Mouse (Mus musculus) embryonic facial prominence, embryonic 10.5 days (tissue): Measurements from ENCODE around the gene Pramel6. TPM values are rescaled to one million over a fixed set of nuclear protein-coding genes. Genes with fewer than 3 reads are reported as not detected.

Source experiments
- DNase-seq: peaks from one replicate; pipeline ENCODE4 v3.0.0-alpha.2; 2017; ENCODE audit warnings: low spot score
- H3K27ac ChIP-seq: fragments of 300-500 bp; sonication (generic); replicated peaks from 2 replicates; pipeline ENCODE4 v1.5.1; 2016; ENCODE audit warnings: mild to moderate bottlenecking
- H3K27me3 ChIP-seq: fragments of 300-500 bp; sonication (generic); replicated peaks from 2 replicates; pipeline ENCODE4 v1.6.1; 2016; ENCODE audit warnings: low read depth, mild to moderate bottlenecking; ENCODE audit not compliant: poor library complexity, severe bottlenecking
- H3K36me3 ChIP-seq: fragments of 300-500 bp; sonication (generic); replicated peaks from 2 replicates; pipeline ENCODE4 v1.6.1; 2016; ENCODE audit warnings: mild to moderate bottlenecking, moderate library complexity
- H3K4me1 ChIP-seq: fragments of 300-500 bp; sonication (generic); 2 replicates; pipeline ENCODE4 v1.6.1; 2016
- H3K4me3 ChIP-seq: fragments of 300-500 bp; sonication (generic); 2 replicates; pipeline ENCODE4 v1.5.1; 2016; ENCODE audit warnings: mild to moderate bottlenecking, moderate library complexity
- H3K9me3 ChIP-seq: fragments of 300-500 bp; sonication (generic); 2 replicates; pipeline ENCODE4 v1.6.1; 2016; ENCODE audit warnings: mild to moderate bottlenecking
- WGBS: fragments of 180-500 bp; shearing (Covaris S2); methylation state at CpG from one replicate; pipeline ENCODE4 v1.1.7; 2016; 5-methylcytosine and 5-hydroxymethylcytosine counted together
- polyA plus RNA-seq: library from polyadenylated mRNA; unstranded; fragments of >200 nt; fragmentation: Nextera tagmentation; extraction: Ambion mirVana; gene quantifications from 2 replicates; pipeline ENCODE4 v1.2.1, GENCODE M21; 2016

Pramel6 gene
- polyA plus RNA-seq, 1 experiment from 2014 or later = not detected

- WGBS = 92% methylated on average over 1 of the region's 1 CpGs
- H3K4me3 ChIP-seq = no peak within 1 kb of the TSS
- H3K27ac ChIP-seq = no peak within 1 kb of the TSS
- no peak for DNase-seq
- no peaks in the 10 kb centered on the region for H3K27me3 ChIP-seq
- H3K36me3 ChIP-seq = no peaks in the 10 kb centered on the region
- H3K4me1 ChIP-seq = no peaks in the 10 kb centered on the region
- no peaks in the 10 kb centered on the region for H3K9me3 ChIP-seq
Observed at GRCm38 (mm10) chr2:87545442-87545841, 39.1 kb downstream of the Pramel6 start, which contains the start of gene Olfr1128. Gene Olfr1128, minus strand, starts transcription at chr2:87545542.

Other genes starting within 250 kb of the Pramel6 start
- gene Olfr1116, start 239.0 kb upstream of the Pramel6 start, polyA plus RNA-seq = not detected in 2 replicates
- not detected in 2 replicates for gene Olfr1118, start 199.0 kb upstream of the Pramel6 start, polyA plus RNA-seq
- not detected in 2 replicates for gene Olfr1120, start 151.8 kb upstream of the Pramel6 start, polyA plus RNA-seq
- not detected in 2 replicates for gene Olfr1121, start 136.7 kb upstream of the Pramel6 start, polyA plus RNA-seq
- not detected in 2 replicates for gene Olfr1122, start 120.7 kb upstream of the Pramel6 start, polyA plus RNA-seq
- not detected in 2 replicates for gene Olfr1123, start 89.9 kb upstream of the Pramel6 start, polyA plus RNA-seq
- 0.06 and 0.14 TPM in 2 replicates for gene Olfr1124, start 76.3 kb upstream of the Pramel6 start, polyA plus RNA-seq
- gene Olfr1126, start 52.6 kb upstream of the Pramel6 start, polyA plus RNA-seq = not detected in 2 replicates
- not detected in 2 replicates for gene Pramel7, start 9.5 kb upstream of the Pramel6 start, polyA plus RNA-seq
- gene Olfr153, start 25.2 kb downstream of the Pramel6 start, polyA plus RNA-seq = not detected in 2 replicates
- not detected in 2 replicates for gene Olfr1128, start 39.0 kb downstream of the Pramel6 start, polyA plus RNA-seq
- gene Olfr1129, start 67.3 kb downstream of the Pramel6 start, polyA plus RNA-seq = not detected in 2 replicates
- gene Olfr1130, start 99.6 kb downstream of the Pramel6 start, polyA plus RNA-seq = not detected in 2 replicates
- gene Olfr1131, start 120.5 kb downstream of the Pramel6 start, polyA plus RNA-seq = not detected in 2 replicates
- not detected in 2 replicates for gene Olfr1132, start 131.0 kb downstream of the Pramel6 start, polyA plus RNA-seq
- gene Olfr1133, start 140.8 kb downstream of the Pramel6 start, polyA plus RNA-seq = not detected in 2 replicates
- gene Olfr1134, start 151.9 kb downstream of the Pramel6 start, polyA plus RNA-seq = not detected in 2 replicates
- not detected in 2 replicates for gene Olfr1135, start 167.1 kb downstream of the Pramel6 start, polyA plus RNA-seq
- not detected in 2 replicates for gene Olfr1136, start 187.4 kb downstream of the Pramel6 start, polyA plus RNA-seq
- not detected in 2 replicates for gene Olfr1137, start 206.6 kb downstream of the Pramel6 start, polyA plus RNA-seq
- not detected in 2 replicates for gene Olfr1138, start 233.4 kb downstream of the Pramel6 start, polyA plus RNA-seq
- not detected in 2 replicates for gene Olfr1140, start 237.2 kb downstream of the Pramel6 start, polyA plus RNA-seq
- not detected in 2 replicates for gene Olfr1141, start 247.4 kb downstream of the Pramel6 start, polyA plus RNA-seq